Mouse (Mus musculus) ovary, postnatal 14 days (tissue): ENCODE data around the gene Ldhc.
A peak's percentile ranks its signal among the peaks of the same experiment; 100 is the strongest.

ENCODE experiments used
- DNase-seq: peaks from one replicate; pipeline ENCODE4 v3.0.0; 2022; ENCODE audit warnings: low spot score

Gene Ldhc

DNA sequence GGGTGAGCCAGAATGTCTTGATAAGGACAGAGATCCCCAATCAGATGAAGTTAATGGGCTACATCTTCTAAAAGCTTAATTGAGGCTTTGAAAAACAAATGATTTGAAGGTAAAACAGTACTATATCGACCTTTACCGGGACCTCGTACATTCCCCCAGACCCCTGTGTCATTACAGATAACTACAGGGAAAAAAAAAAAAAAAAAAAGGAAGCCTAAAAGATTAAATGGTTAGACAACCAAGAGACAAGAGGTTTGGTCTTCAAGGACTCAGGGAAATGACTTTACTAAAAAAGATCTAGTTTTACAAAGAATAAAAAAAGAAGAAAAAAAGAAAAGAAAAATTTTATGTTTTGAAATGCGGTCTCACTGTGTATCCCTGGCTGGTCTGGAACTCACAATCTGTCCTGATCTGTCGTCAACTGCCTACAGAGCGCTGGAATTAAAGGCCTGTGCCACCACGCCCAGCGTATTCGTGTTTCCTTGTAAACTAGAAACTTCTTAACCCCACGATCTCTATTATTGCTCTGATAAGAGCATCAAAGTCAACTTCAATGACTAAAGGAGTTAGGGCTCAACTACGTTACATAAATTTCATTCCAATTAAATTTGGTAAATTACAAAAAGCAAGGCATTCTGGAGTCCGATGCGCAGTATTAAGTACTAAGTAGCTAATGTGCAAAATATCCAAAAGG is 57.8 kb downstream of the Ldhc start:
- DNase-seq = no peak

DNA sequence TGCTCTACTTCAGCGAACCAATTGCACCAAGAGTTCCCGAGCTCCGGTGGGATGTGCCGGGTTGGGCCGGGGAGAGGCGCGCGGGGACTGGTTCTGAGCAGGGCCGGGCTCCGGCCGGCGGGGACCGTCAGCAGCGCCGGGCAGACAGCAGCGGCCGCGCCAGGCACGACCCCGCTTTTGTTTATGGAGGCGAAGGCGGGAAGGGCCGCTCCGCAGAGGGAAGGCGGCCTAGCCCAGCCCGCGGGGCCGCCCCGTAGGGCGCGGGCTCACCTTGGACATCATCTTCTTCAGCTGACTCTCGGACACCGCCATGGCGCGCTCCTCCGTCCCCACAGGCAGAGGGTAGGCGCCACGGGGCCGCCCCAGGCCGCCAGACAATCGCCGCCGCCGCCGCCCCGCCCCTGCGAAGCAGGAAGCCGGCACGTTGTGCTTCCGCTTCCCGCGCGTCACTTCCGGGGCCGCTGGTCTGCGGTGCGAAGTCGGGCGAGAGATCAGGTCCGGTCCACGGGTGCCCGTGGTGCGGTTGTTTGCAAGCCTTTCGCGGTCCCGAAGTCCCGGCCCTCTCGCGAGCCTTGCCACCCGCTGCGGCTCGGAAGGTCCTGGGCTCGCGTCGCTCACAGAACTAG is 58.7 kb downstream of the Ldhc start, which contains the start of gene Tsg101:
Gene Tsg101, minus strand, starts transcription at position 419 of the 626 bp plus-strand sequence.
- DNase-seq = peak; percentile 88

DNA sequence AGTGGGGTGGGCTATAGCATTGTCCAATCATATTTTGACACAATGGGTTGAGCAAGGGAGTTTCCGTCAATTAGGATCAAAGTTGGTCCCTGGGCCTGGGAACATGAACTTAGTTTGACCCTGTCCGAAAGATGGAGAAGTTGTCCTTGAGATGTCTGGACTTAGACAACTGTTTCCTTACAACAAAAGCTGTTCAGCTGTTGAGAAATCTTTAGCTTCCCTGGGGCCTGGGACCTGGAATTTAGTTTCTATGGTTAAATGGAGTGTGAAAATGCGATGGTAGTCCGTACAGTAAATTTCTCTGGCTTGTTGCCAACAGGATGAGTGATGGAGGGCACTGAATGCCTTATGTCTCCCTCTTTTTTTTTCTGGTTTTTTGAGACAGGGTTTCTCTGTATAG is 61.1 kb downstream of the Ldhc start:
- DNase-seq = no peak
